Mouse (Mus musculus) embryonic fibroblast, embryonic 13.5 days (primary cell): ENCODE results near the gene 1700001O22Rik.

ENCODE experiments used
- CTCF ChIP-seq: IDR thresholded peaks from 2 replicates; pipeline ENCODE4 v1.5.1; 2011; ENCODE audit warnings: mild to moderate bottlenecking, control low read depth, low read length, moderate library complexity, borderline replicate concordance; ENCODE audit not compliant: insufficient read depth
- POLR2A ChIP-seq: IDR thresholded peaks from 2 replicates; pipeline ENCODE4 v1.6.1; 2011; ENCODE audit warnings: low read depth, mild to moderate bottlenecking, control low read depth, low read length, moderate library complexity

DNA sequence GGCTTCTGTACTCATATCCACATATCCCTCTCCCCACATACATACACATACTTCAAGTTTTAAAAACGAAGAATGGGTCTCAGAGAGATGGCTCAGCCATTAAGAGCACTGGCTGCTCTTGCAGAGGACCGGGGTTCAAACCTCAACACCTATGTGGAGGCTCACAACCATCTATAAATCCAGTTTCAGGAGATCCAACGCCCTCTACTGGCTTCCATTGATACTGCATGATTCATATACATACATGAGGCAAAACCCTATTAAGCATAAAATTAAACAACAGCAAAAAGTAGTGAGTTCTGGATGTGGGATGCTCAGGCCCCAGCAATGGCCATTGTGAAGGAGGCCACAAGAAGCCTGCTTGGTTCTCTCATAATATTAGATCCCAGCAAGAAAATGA, 27.5 kb downstream of the 1700001O22Rik start:
- TF ChIP-seq POLR2A (no peak), CTCF (no peak)
